Mouse (Mus musculus): ENCODE measurements around the gene Stx6.

DNA sequence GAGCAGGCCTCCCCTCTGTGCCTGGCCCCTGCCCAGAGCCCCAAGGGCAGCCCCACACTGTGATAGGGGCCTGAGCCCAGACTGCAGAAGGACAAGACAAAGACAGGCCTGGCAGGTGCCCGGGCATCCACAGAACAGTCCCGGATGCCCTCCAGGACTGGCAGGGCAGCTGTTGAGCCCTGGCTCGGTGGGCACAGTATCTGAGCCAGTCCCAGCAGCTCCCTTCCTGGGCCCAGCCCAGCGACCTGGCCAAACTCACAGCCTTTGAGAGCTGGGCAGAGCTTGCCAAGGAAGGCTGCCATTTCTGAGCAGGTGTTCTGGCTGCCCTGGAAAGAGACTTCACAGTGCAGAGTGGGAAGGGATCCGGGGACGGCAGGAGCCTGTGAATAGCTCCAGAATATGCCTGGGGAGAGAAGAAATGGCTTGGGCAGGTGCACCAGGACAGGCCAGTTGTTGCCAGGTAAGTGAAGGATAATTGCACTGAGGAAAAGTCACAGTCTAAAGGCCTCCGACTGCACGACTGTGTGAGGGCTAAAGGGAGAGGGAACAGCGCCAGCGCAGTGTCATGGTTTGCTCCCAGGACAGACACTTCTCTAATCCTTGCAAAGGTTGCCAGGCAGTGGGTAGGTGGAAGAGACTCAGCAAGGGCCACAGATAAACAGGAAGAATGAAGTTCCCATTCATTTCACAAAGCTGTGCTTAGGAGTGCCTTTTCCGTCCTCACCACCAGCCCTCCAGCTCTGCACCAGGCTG lies 51.7 kb downstream of the Stx6 start:
- TF ChIP-seq CTCF (IDR thresholded peaks at IDR 0.05; ENCODE audit: low read depth) (no peak), EP300 (IDR thresholded peaks at IDR 0.05; ENCODE audit: low read depth) (no peak)

Data from heart, postnatal 0 days (tissue).